Mouse (Mus musculus): ENCODE data around the gene Ralgps1. TPM values are rescaled to one million over a fixed set of nuclear protein-coding genes. Genes with fewer than 3 reads are reported as not detected.

The Ralgps1 gene
- polyA plus RNA-seq, 1 experiment from 2014 or later, result 50.4 TPM

DNA sequence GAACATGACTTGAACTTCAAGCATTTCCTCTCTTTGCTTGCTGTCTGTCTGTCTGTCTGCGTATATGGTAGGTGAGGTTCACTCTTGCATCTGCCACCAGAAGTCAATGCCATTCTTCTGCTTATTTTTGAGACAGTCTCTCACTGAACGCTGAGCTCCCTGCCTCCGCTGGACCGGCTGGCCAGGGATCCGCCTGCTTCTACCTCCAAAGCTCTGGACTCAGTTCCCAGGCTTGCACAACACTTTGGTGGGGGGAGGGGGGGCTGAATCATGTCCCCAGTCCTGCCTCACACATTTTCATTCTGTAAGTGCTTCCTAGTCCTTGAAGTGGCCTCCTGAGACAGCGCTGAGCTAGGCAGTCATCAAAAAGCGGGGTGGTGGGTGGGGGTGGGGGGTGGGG lies 27.8 kb upstream of the Ralgps1 start:
- no peak overlapping the region for H3K4me2 ChIP-seq (ENCODE audit: low read length)
- no peak overlapping the region for H3K9ac ChIP-seq (replicated peaks; ENCODE audit: low read depth, low read length)
- no peak overlapping the region for H3K27ac ChIP-seq (ENCODE audit: low read length)
- H3K9me3 ChIP-seq (ENCODE audit: control insufficient read depth, low read length), result peaks cover 2% of the 10 kb centered on the region; the same call in 1 of the 2 replicates
- no peaks in the 10 kb centered on the region for H3K27me3 ChIP-seq (replicated peaks; ENCODE audit: control insufficient read depth, insufficient read depth, low read length)
- no peaks in the 10 kb centered on the region for H3K36me3 ChIP-seq (ENCODE audit: control insufficient read depth, insufficient read depth)
- no peak overlapping the region for H3K4me3 ChIP-seq (replicated peaks; ENCODE audit: low read length)
- WGBS, result 77% methylated on average over 7 of the region's 7 CpGs
- ATAC-seq, result no peak
- peaks cover 3% of the 10 kb centered on the region for H3K4me1 ChIP-seq (replicated peaks; ENCODE audit: control insufficient read depth, insufficient read depth, low read length)

DNA sequence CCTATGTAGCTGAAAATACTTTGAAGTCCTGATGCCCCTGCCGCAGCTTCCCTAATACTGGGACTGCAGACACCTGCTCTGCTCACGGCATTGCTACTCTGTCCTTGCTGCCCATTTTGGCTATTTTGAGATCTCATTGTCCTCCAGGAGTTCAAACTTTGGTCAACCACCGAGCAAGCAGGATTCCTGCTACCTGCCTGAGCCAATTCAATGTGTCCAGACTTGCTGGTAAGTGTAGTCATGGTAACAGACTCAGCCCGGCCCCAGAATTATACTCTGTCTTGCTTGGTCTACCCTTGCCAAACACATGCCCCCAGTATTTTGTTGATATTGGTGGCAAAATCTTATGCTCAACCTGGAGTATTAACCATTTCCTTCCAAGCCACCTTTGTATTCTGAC lies 25.8 kb upstream of the Ralgps1 start:
- Histone ChIP-seq H3K4me1 (replicated peaks; ENCODE audit: control insufficient read depth, insufficient read depth, low read length) (peaks cover 10% of the 10 kb centered on the region), H3K4me2 (ENCODE audit: low read length) (no peak overlapping the region), H3K9ac (replicated peaks; ENCODE audit: low read depth, low read length) (no peak overlapping the region), H3K4me3 (replicated peaks; ENCODE audit: low read length) (no peak overlapping the region), H3K9me3 (ENCODE audit: control insufficient read depth, low read length) (peaks cover 2% of the 10 kb centered on the region; the same call in 1 of the 2 replicates), H3K27me3 (replicated peaks; ENCODE audit: control insufficient read depth, insufficient read depth, low read length) (no peaks in the 10 kb centered on the region), H3K27ac (ENCODE audit: low read length) (no peak overlapping the region), H3K36me3 (ENCODE audit: control insufficient read depth, insufficient read depth) (no peaks in the 10 kb centered on the region)
- 68% methylated on average over 4 of the region's 4 CpGs for WGBS
- no peak for ATAC-seq

- 88% methylated on average over 2 of the region's 2 CpGs for WGBS
- Histone ChIP-seq H3K9ac (replicated peaks; ENCODE audit: low read depth, low read length) (no peak overlapping the region), H3K4me3 (replicated peaks; ENCODE audit: low read length) (no peak overlapping the region), H3K4me2 (ENCODE audit: low read length) (no peak overlapping the region), H3K27ac (ENCODE audit: low read length) (no peak overlapping the region), H3K9me3 (ENCODE audit: control insufficient read depth, low read length) (peaks cover 2% of the 10 kb centered on the region; the same call in 1 of the 2 replicates), H3K27me3 (replicated peaks; ENCODE audit: control insufficient read depth, insufficient read depth, low read length) (no peaks in the 10 kb centered on the region), H3K36me3 (ENCODE audit: control insufficient read depth, insufficient read depth) (no peaks in the 10 kb centered on the region), H3K4me1 (replicated peaks; ENCODE audit: control insufficient read depth, insufficient read depth, low read length) (peaks cover 10% of the 10 kb centered on the region)
- ATAC-seq, result no peak
Observed at GRCm38 (mm10) chr2:33395053-33395452, 23.8 kb upstream of the Ralgps1 start.

- Histone ChIP-seq H3K27ac (ENCODE audit: low read length) (peak overlapping the region; percentile 80), H3K27me3 (replicated peaks; ENCODE audit: control insufficient read depth, insufficient read depth, low read length) (no peaks in the 10 kb centered on the region), H3K36me3 (ENCODE audit: control insufficient read depth, insufficient read depth) (no peaks in the 10 kb centered on the region), H3K9ac (replicated peaks; ENCODE audit: low read depth, low read length) (no peak overlapping the region), H3K4me1 (replicated peaks; ENCODE audit: control insufficient read depth, insufficient read depth, low read length) (peaks cover 10% of the 10 kb centered on the region), H3K9me3 (ENCODE audit: control insufficient read depth, low read length) (peaks cover 2% of the 10 kb centered on the region; the same call in 1 of the 2 replicates), H3K4me2 (ENCODE audit: low read length) (no peak overlapping the region), H3K4me3 (replicated peaks; ENCODE audit: low read length) (no peak overlapping the region)
- ATAC-seq, result peak; percentile 97
- 38% methylated on average over 11 of the region's 11 CpGs for WGBS
Observed at GRCm38 (mm10) chr2:33393951-33394635, 22.8 kb upstream of the Ralgps1 start.

DNA sequence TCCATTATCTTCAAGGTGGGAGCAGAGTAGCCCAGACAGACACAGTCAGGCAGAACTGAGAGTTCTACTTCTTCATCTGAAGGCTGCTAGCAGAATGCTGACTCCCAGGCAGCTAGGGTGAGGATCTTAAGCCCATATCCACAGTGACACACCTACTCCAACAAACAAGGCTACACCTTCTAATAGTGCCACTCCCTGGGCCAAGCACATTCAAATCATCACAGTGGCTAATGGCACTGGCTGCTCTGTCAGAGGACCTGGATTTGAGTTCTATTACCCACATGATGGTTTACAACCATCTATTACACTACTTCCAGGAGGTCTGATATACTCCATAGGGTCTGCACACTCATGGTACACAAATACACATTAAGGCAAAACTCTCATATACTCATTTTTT lies 21.7 kb upstream of the Ralgps1 start:
- no peak overlapping the region for H3K4me3 ChIP-seq (replicated peaks; ENCODE audit: low read length)
- H3K36me3 ChIP-seq (ENCODE audit: control insufficient read depth, insufficient read depth), result no peaks in the 10 kb centered on the region
- H3K4me1 ChIP-seq (replicated peaks; ENCODE audit: control insufficient read depth, insufficient read depth, low read length), result peaks cover 10% of the 10 kb centered on the region
- H3K27ac ChIP-seq (ENCODE audit: low read length), result no peak overlapping the region
- H3K9me3 ChIP-seq (ENCODE audit: control insufficient read depth, low read length), result peaks cover 2% of the 10 kb centered on the region; the same call in 1 of the 2 replicates
- no peak for ATAC-seq
- H3K4me2 ChIP-seq (ENCODE audit: low read length), result no peak overlapping the region
- H3K27me3 ChIP-seq (replicated peaks; ENCODE audit: control insufficient read depth, insufficient read depth, low read length), result no peaks in the 10 kb centered on the region
- no peak overlapping the region for H3K9ac ChIP-seq (replicated peaks; ENCODE audit: low read depth, low read length)

- H3K4me3 ChIP-seq (replicated peaks; ENCODE audit: low read length), result peak overlapping the region; percentile 88
- no peaks in the 10 kb centered on the region for H3K27me3 ChIP-seq (replicated peaks; ENCODE audit: control insufficient read depth, insufficient read depth, low read length)
- 33% methylated on average over 18 of the region's 18 CpGs for WGBS
- no peaks in the 10 kb centered on the region for H3K36me3 ChIP-seq (ENCODE audit: control insufficient read depth, insufficient read depth)
- H3K9ac ChIP-seq (replicated peaks; ENCODE audit: low read depth, low read length), result no peak overlapping the region
- ATAC-seq, result no peak
- peak overlapping the region; percentile 50 for H3K4me2 ChIP-seq (ENCODE audit: low read length)
- H3K27ac ChIP-seq (ENCODE audit: low read length), result peak overlapping the region; percentile 66
- H3K9me3 ChIP-seq (ENCODE audit: control insufficient read depth, low read length), result no peaks in the 10 kb centered on the region
- H3K4me1 ChIP-seq (replicated peaks; ENCODE audit: control insufficient read depth, insufficient read depth, low read length), result peaks cover 29% of the 10 kb centered on the region
Observed at GRCm38 (mm10) chr2:33371648-33372408, 542 bp upstream of the Ralgps1 start.

- peaks cover 44% of the 10 kb centered on the region for H3K4me1 ChIP-seq (replicated peaks; ENCODE audit: control insufficient read depth, insufficient read depth, low read length)
- peak overlapping the region; percentile 88 for H3K4me3 ChIP-seq (replicated peaks; ENCODE audit: low read length)
- no peaks in the 10 kb centered on the region for H3K27me3 ChIP-seq (replicated peaks; ENCODE audit: control insufficient read depth, insufficient read depth, low read length)
- H3K9me3 ChIP-seq (ENCODE audit: control insufficient read depth, low read length), result no peaks in the 10 kb centered on the region
- H3K36me3 ChIP-seq (ENCODE audit: control insufficient read depth, insufficient read depth), result no peaks in the 10 kb centered on the region
- H3K4me2 ChIP-seq (ENCODE audit: low read length), result peak overlapping the region; percentile 77
- peak overlapping the region; percentile 85 for H3K9ac ChIP-seq (replicated peaks; ENCODE audit: low read depth, low read length)
- WGBS, result 4% methylated on average over 12 of the region's 15 CpGs
- H3K27ac ChIP-seq (ENCODE audit: low read length), result peak overlapping the region; percentile 99
- ATAC-seq, result peak; percentile 11
Observed at GRCm38 (mm10) chr2:33370276-33370776, 960 bp downstream of the Ralgps1 start.

DNA sequence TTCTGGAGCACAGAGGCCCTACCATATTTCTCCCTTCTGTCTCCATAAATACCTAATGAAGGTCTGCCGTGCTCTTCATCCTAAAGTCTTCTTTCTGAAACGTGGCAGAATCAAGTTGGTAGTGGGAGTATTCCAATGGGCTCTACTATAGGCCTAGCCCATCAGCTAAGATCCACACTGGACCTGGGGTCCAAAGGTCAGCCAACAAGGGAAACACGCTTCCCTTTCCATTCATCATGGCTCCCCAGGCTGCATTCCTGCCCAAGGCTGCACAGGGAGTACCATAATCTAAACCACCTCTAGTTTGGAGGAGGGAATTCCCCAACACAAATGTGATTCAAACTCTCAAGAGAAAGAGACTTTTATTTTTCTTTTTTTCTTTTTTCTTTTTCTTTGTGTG lies 1.8 kb downstream of the Ralgps1 start:
- no peaks in the 10 kb centered on the region for H3K9me3 ChIP-seq (ENCODE audit: control insufficient read depth, low read length)
- no peak for ATAC-seq
- H3K36me3 ChIP-seq (ENCODE audit: control insufficient read depth, insufficient read depth), result no peaks in the 10 kb centered on the region
- WGBS, result 78% methylated on average over 3 of the region's 3 CpGs
- H3K9ac ChIP-seq (replicated peaks; ENCODE audit: low read depth, low read length), result no peak overlapping the region
- H3K27ac ChIP-seq (ENCODE audit: low read length), result no peak overlapping the region; the same call in 1 of the 2 replicates
- H3K4me3 ChIP-seq (replicated peaks; ENCODE audit: low read length), result no peak overlapping the region
- H3K4me2 ChIP-seq (ENCODE audit: low read length), result no peak overlapping the region; the same call in 1 of the 2 replicates
- peaks cover 52% of the 10 kb centered on the region for H3K4me1 ChIP-seq (replicated peaks; ENCODE audit: control insufficient read depth, insufficient read depth, low read length)
- H3K27me3 ChIP-seq (replicated peaks; ENCODE audit: control insufficient read depth, insufficient read depth, low read length), result no peaks in the 10 kb centered on the region

DNA sequence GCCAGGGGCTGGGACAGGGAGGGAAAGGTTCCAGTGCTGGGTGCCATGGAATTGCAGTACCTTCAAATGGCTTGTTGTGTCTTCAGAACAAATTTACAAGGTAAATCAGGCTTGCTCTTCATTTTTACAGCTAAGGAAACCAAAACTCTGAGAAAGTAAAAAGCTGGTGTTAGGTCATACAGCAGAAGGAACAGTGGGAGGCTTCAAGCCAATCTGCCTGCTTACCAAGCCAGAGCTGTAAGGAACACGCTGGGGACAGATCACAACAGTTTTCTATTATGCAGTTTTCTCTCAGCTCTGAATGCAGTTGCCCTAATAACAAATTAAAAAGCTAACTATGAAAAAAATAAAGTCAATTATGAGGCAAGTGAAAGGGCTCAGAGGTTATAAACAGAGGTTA lies 2.8 kb downstream of the Ralgps1 start:
- H3K9me3 ChIP-seq (ENCODE audit: control insufficient read depth, low read length), result no peaks in the 10 kb centered on the region
- H3K27ac ChIP-seq (ENCODE audit: low read length), result no peak overlapping the region
- no peak overlapping the region for H3K4me3 ChIP-seq (replicated peaks; ENCODE audit: low read length)
- H3K36me3 ChIP-seq (ENCODE audit: control insufficient read depth, insufficient read depth), result no peaks in the 10 kb centered on the region
- WGBS, result 57% methylated on average over 1 of the region's 1 CpGs
- H3K4me2 ChIP-seq (ENCODE audit: low read length), result no peak overlapping the region
- H3K27me3 ChIP-seq (replicated peaks; ENCODE audit: control insufficient read depth, insufficient read depth, low read length), result no peaks in the 10 kb centered on the region
- H3K4me1 ChIP-seq (replicated peaks; ENCODE audit: control insufficient read depth, insufficient read depth, low read length), result peaks cover 52% of the 10 kb centered on the region
- no peak for ATAC-seq
- no peak overlapping the region for H3K9ac ChIP-seq (replicated peaks; ENCODE audit: low read depth, low read length)

Data from forebrain, embryonic 16.5 days (tissue).